Mouse (Mus musculus): Measurements from ENCODE around the gene Sdc1. TPM values are rescaled to one million over a fixed set of nuclear protein-coding genes. Genes with fewer than 3 reads are reported as not detected.

Sdc1 gene
- 36.8 and 37.9 TPM in 2 replicates for polyA plus RNA-seq (2015; fragmentation: Nextera tagmentation; extraction: Ambion mirVana)

GRCm38 (mm10) chr12:8770946-8771843, at the start of gene Sdc1:
Gene Sdc1 (plus strand): TSS chr12:8771323.

Other genes with a start within 250 kb of the Sdc1 start
- not detected in 2 replicates for gene Slc7a15, start 172.3 kb upstream of the Sdc1 start, polyA plus RNA-seq (2015; fragmentation: Nextera tagmentation; extraction: Ambion mirVana)
- gene Pum2, start 97.2 kb upstream of the Sdc1 start, polyA plus RNA-seq (2015; fragmentation: Nextera tagmentation; extraction: Ambion mirVana): 16.7 and 23.1 TPM in 2 replicates
- gene Laptm4a, start 150.3 kb downstream of the Sdc1 start, polyA plus RNA-seq (2015; fragmentation: Nextera tagmentation; extraction: Ambion mirVana): 545 and 563 TPM in 2 replicates
- 0.08 and 0.12 TPM in 2 replicates for gene Matn3, start 176.6 kb downstream of the Sdc1 start, polyA plus RNA-seq (2015; fragmentation: Nextera tagmentation; extraction: Ambion mirVana)
- 9.5 and 10.3 TPM in 2 replicates for gene Wdr35, start 202.6 kb downstream of the Sdc1 start, polyA plus RNA-seq (2015; fragmentation: Nextera tagmentation; extraction: Ambion mirVana)